Mouse (Mus musculus) left cerebral cortex, postnatal 4 days (tissue): ENCODE data around the gene Enox1. TPM values are rescaled to one million over a fixed set of nuclear protein-coding genes. Genes with fewer than 3 reads are reported as not detected.

ENCODE experiments used
- DNase-seq: peaks from one replicate; pipeline ENCODE4 v3.0.0-alpha.2; 2022
- intact Hi-C: fragments of 180-260 bp; cut with DNase I; formaldehyde crosslinking; loops from one replicate; pipeline ENCODE4 v1.15.1; 2025
- total RNA-seq, 2 experiments: library from RNA; stranded (reverse); gene quantifications; 2 replicates each; pipeline ENCODE4 v1.2.3; 2021

Enox1 gene
- total RNA-seq, 2 experiments from 2014 or later = 67.2 to 73.5 TPM

- DNase-seq = no peak
- intact Hi-C loops = no loop called here
Measured at GRCm38 (mm10) chr14:77642314-77642713, 485.8 kb downstream of the Enox1 start.

- intact Hi-C loops = no loop called here
- no peak for DNase-seq
Measured at GRCm38 (mm10) chr14:77646196-77646595, 489.6 kb downstream of the Enox1 start.

- DNase-seq = no peak
- intact Hi-C loops = no loop called here
Measured at GRCm38 (mm10) chr14:77647017-77647416, 490.5 kb downstream of the Enox1 start.

GRCm38 (mm10) chr14:77648305-77648704, 491.7 kb downstream of the Enox1 start:
- DNase-seq = no peak
- intact Hi-C loops = no loop called here

- DNase-seq = no peak
- intact Hi-C loops = no loop called here
Measured at GRCm38 (mm10) chr14:77658739-77659138, 502.2 kb downstream of the Enox1 start.

GRCm38 (mm10) chr14:77662273-77662672, 505.7 kb downstream of the Enox1 start:
- DNase-seq = no peak
- intact Hi-C loops = no loop called here

- intact Hi-C loops = no loop called here
- no peak for DNase-seq
Measured at GRCm38 (mm10) chr14:77662994-77663393, 506.4 kb downstream of the Enox1 start.

GRCm38 (mm10) chr14:77668096-77668495, 511.5 kb downstream of the Enox1 start:
- intact Hi-C loops = no loop called here
- no peak for DNase-seq

GRCm38 (mm10) chr14:77669494-77669893, 512.9 kb downstream of the Enox1 start:
- DNase-seq = no peak
- intact Hi-C loops = no loop called here

- peak; percentile 78 for DNase-seq
- intact Hi-C loops = no loop called here
Measured at GRCm38 (mm10) chr14:77670945-77671344, 514.4 kb downstream of the Enox1 start.

GRCm38 (mm10) chr14:77671961-77672360, 515.4 kb downstream of the Enox1 start:
- intact Hi-C loops = no loop called here
- DNase-seq = no peak

GRCm38 (mm10) chr14:77673138-77673537, 516.6 kb downstream of the Enox1 start:
- intact Hi-C loops = no loop called here
- no peak for DNase-seq

GRCm38 (mm10) chr14:77677951-77678350, 521.4 kb downstream of the Enox1 start:
- no peak for DNase-seq
- intact Hi-C loops = no loop called here

- DNase-seq = peak; percentile 78
- intact Hi-C loops = no loop called here
Measured at GRCm38 (mm10) chr14:77679877-77680276, 523.3 kb downstream of the Enox1 start.

GRCm38 (mm10) chr14:77682888-77683555, 526.5 kb downstream of the Enox1 start:
- DNase-seq = peak; percentile 29
- intact Hi-C loops = no loop called here

GRCm38 (mm10) chr14:77689816-77690215, 533.3 kb downstream of the Enox1 start:
- intact Hi-C loops = no loop called here
- DNase-seq = no peak

GRCm38 (mm10) chr14:77705006-77705405, 548.4 kb downstream of the Enox1 start:
- intact Hi-C loops = no loop called here
- no peak for DNase-seq

GRCm38 (mm10) chr14:77706511-77707246, 550.1 kb downstream of the Enox1 start:
- no peak for DNase-seq
- intact Hi-C loops = no loop called here

GRCm38 (mm10) chr14:77707279-77707678, 550.7 kb downstream of the Enox1 start:
- DNase-seq = no peak
- intact Hi-C loops = no loop called here

GRCm38 (mm10) chr14:77708354-77709150, 552.0 kb downstream of the Enox1 start:
- peak; percentile 49 for DNase-seq
- intact Hi-C loops = no loop called here

- peak; percentile 18 for DNase-seq
- intact Hi-C loops = no loop called here
Measured at GRCm38 (mm10) chr14:77714931-77715535, 558.5 kb downstream of the Enox1 start.
